Mouse (Mus musculus) splenic B cell, adult 2 months (primary cell): Measurements from ENCODE around the gene Plekha7.
A peak's percentile ranks its signal among the peaks of the same experiment; 100 is the strongest.

ENCODE experiments used
- DNase-seq: peaks from one replicate; pipeline ENCODE4 v3.0.0-alpha.2; 2011; ENCODE audit warnings: low read depth, low spot score
- H3K27me3 ChIP-seq: 2 replicates; pipeline ENCODE4 v1.6.1; 2012; ENCODE audit warnings: mild to moderate bottlenecking, low read length, moderate library complexity, mixed read lengths; ENCODE audit not compliant: control insufficient read depth, poor library complexity, insufficient read depth, severe bottlenecking
- H3K36me3 ChIP-seq: 2 replicates; pipeline ENCODE4 v1.6.1; 2012; ENCODE audit warnings: mild to moderate bottlenecking, low read length, moderate library complexity, mixed read lengths; ENCODE audit not compliant: control insufficient read depth, poor library complexity, insufficient read depth, severe bottlenecking

Plekha7 gene

DNA sequence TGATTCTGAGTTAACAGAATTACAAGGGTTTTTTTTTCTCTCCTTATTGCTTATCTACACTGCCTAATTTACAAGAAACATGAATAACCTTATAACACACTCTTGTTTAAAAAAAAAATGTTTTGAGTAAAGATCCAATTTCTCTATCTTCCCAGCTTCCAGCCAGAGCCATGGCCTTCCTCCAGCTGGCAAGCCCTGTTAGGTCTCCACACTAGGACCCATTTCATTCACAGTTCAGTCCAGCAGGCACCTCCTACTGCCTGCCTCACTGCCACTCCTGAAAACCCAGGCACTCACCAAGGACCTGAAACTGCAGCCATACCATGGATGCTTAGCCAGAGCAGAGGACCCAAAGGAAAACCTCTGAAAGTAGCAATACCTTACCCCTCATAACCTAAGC is 31.9 kb downstream of the Plekha7 start:
- Histone ChIP-seq H3K36me3 (no peaks in the 10 kb centered on the region), H3K27me3 (no peaks in the 10 kb centered on the region)
- DNase-seq = no peak

DNA sequence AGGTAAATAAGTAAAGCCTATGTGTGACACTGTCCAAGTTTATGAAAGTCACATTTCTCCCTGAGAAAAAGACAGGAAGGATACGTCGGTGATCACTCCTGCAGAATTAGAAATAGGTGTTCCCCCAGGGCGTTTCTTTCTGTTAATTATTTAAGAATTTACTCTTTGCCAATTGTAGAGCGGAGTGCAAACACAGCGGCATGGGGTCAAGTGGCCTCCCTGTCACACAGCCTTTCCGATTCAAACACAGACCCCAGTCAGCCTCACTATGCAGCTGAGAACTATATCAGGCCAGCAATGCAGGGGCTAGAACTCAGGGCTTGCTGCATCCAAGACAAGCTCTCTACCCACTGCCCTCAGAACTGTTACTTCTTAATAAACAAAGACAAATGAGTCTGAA is 35.1 kb downstream of the Plekha7 start:
- Histone ChIP-seq H3K27me3 (no peaks in the 10 kb centered on the region), H3K36me3 (no peaks in the 10 kb centered on the region)
- no peak for DNase-seq

DNA sequence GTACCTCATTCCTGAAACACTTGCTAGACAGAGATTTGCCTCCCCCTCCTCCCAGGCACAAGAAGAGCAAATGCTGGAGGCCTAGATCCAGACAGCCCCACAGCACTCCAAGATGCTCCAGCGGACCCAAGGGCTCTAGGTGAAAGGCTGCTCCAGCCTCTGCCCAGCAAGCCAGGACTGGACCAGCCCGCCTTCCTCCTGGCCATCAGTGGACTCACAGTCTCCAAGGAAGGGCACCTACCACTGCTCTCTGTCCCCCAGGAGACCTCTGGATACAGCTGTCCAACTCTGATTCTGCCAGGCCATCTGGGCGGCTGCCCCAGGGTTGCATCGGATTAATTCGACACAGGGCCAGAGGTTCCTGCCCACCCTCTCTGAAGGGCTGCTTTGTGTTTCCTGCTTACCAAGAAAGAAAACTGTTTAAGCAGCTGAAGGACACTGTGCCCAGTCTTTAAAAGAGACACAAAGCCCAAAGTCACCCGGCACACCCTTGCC is 38.6 kb downstream of the Plekha7 start:
- Histone ChIP-seq H3K27me3 (no peaks in the 10 kb centered on the region), H3K36me3 (no peaks in the 10 kb centered on the region)
- no peak for DNase-seq

DNA sequence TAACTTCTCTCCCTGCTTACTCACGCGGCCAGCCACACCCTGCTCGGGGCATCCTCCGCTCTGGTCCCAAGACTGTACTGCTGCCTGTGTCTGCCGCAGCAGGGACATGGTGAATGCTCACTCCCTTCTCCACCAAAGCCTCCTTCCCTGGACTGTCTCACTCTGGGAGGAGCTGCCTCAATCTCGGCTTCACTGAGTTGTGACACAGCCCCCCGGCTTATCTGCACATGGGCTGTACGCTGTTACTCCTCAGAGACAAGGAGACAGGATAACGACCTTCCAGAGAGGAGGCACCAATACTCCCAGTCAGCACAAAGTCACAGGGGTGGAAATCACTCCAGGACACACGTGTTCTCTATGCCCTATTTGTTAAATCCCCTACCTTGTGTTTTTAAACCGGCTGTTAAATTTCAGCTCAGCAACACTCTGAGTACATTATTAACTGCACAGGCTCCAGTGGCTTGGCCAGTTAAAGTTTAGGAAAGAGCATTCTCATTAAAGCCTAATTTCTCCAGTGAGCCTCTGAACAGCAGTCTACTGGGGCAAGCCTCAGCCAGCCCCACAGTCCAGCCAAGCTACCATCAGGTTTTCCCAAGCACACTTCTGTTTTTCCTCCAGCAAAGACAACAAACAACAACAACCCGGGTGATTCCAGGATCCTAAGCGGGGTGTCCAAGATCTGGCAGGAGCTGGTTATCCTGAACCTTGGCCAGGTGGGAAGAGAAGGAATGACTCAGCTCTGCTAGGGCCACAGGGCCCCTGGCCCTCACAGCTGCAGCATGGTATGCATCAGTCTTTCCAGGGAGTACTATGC is 39.9 kb downstream of the Plekha7 start:
- Histone ChIP-seq H3K27me3 (no peaks in the 10 kb centered on the region), H3K36me3 (no peaks in the 10 kb centered on the region)
- no peak for DNase-seq

DNA sequence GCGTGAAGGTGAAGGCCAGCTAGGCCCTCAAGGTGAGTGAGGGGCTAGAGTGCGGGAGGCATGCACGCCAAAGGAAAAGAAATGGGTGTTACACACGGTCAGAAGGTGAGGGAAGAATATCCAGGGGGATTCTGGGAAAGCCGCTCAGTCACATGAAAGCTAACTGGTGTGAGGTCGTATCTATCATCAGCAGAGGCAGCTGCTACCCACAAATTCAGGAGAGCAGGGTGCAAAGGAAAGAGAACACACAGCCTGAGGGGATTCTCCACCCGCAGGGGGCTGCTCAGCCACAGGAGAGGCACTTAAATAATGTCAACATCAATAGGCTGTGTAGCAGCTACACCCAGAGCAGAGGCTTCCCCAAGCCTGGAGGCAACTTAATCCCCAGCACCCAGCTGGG is 44.9 kb downstream of the Plekha7 start:
- Histone ChIP-seq H3K27me3 (no peaks in the 10 kb centered on the region), H3K36me3 (no peaks in the 10 kb centered on the region)
- DNase-seq = no peak

DNA sequence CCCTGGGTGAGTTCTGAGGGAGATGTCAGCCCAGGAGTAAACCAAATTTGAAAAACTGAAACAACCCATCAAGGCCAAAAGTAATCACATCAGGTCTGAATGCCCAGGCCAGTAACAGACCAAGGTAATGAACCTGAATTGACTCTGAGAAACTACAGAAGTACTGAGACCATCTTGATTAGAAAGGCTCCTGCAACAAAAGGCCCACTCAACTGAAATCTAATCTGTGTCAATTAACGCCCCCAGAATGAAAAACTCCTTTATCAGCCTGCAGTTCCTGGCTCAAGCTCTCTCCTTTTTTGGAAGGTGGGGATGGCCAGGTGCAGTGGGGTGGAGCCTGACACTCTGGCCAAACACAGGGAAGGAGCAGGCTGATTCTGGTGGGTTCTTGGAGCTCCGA is 45.7 kb downstream of the Plekha7 start:
- no peak for DNase-seq
- H3K27me3 ChIP-seq = no peaks in the 10 kb centered on the region
- H3K36me3 ChIP-seq = no peaks in the 10 kb centered on the region

DNA sequence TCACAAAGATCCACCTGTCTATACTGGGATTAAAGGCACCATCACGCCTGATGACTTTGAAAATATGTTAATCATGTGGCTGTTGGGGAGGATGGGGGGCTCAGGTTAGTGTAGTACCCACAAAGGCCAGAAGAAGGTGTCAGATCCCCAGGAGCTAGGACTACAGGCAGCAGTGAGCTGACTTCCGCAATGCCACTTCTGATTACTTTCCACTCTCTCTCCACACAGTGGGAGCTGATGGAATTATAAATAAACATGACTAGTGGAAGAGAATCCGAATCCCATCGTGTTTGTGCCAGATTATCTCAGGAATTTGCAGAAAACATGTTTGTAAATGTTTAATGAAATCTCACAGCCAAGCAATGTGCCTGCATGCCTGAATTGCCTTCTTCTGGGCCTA is 46.1 kb downstream of the Plekha7 start:
- peak; percentile 9 for DNase-seq
- Histone ChIP-seq H3K36me3 (no peaks in the 10 kb centered on the region), H3K27me3 (no peaks in the 10 kb centered on the region)

DNA sequence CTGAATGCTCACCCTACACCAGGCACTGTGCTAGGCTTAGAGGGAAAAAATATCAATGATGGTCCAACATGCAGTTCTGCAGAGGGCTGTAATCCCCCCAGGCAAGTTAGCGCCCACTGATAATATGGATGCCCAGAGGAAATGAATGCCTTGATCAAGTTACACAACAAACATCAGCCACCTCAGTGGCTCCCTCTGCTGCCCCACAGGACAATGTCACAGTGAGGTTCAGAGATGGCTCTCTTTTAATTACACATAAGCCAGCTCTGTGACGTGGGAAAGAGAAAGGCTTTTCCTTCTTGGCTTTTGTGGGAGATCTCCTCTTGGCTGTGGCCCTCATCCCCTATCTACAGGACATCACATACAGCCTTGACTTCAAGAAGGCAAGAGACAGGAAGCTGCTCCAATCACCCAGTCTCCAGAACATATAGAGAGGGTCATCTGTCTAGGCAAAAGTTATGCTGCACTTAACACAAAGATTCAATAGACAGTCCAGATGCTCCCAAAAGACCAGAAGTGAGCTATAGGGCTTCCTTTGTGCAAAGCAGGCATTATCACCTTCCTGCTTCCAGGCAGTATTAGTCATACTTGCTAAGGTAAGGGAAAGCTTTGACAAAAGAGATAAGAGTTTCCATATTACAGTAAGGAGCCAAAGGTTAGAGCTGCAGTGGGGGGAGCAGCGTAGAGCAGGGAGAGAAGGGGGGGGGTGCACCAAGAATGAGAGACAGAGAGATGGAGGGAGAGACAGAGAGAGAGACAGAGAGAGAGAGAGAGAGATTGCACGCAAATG is 47.2 kb downstream of the Plekha7 start:
- Histone ChIP-seq H3K36me3 (no peaks in the 10 kb centered on the region), H3K27me3 (no peaks in the 10 kb centered on the region)
- no peak for DNase-seq

DNA sequence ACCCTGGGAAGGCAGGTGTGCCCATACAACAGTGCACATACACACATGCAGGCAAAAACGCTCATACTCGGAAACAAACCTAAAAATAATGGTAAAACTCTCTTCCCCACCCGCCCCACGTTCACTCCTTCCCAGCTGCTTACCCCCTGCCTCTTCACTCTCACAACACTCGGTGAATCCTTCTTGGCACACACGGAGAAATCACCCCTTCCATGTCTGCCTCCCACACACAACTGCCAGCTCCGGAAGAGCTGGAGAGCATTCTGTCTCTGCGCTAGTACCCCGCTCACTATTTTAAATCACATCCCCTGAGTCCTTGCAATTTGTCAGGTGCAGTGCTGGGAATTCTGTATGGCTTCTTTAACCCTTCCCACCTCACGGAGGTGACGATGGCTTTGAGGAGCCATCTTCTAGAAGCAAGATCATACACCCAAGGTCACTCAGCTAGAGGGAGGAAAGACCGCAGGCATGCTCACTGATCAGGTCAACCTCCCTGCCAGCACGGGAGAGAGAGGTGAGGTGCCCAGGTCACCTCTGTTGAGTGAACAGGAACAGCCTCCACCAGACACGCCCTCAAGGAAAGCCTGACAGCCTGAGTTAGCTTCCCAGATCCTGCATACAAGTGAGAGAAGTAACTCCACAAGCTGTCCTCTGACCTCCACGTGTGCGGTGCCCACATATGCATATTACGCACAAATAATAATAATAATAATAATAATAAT is 49.6 kb downstream of the Plekha7 start:
- DNase-seq = no peak
- H3K36me3 ChIP-seq = no peaks in the 10 kb centered on the region
- H3K27me3 ChIP-seq = no peaks in the 10 kb centered on the region

DNA sequence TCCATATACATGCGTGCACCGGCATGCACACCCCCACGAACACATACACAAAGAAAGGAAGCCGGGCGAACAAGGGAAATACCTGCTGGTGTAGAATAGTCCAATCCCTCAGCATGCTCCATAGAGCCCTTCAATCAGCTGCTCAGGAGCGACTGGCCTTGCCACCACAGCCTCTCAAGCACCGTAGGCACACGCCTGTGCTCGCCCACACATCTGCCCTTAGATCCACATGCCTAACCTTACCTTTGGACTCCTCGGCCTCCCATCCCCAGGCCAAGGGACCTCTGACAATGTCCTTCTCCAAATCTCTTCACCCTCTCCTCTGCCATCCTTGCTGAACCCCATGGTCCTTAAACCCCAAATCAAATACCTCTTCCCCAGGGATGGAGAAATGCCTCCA is 50.2 kb downstream of the Plekha7 start:
- no peaks in the 10 kb centered on the region for H3K27me3 ChIP-seq
- no peaks in the 10 kb centered on the region for H3K36me3 ChIP-seq
- no peak for DNase-seq

DNA sequence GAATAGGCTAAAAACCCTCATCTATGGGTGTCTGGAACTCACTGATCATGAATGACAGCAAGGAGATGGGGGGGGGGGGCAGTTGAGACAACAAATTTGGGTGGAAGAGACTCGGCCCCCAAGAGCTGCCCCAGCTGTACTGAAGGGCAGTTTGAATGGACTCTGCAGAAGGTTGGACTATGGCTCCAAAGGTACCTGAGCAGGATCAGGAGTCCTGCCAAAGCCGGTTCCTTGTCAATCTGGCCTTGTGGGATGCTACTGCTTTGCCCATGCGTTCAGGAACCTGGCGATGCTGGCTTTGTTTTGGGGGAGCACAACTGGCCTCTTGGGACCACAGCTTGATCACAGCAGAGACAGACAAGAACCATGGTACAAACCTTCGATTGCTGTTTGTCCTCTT is 52.5 kb downstream of the Plekha7 start:
- Histone ChIP-seq H3K27me3 (no peaks in the 10 kb centered on the region), H3K36me3 (no peaks in the 10 kb centered on the region)

DNA sequence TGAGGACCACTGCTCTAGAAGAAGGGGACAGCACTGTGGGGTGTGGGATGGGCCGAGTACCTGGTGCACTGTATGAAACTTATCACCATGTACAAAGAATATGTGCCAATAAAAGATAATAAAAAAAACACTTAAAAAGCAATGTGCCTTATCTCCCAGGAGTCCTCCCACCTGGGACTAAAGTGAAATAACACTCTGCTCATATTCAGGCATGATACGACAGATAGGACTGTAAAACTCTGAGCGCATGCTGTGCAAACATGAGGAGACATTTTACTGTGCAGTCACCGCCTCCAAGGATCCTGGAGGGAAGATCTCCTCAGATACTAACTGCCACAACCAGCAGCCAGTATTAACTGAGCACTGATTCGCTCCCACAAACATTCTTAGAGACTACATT is 53.5 kb downstream of the Plekha7 start:
- H3K36me3 ChIP-seq = no peaks in the 10 kb centered on the region
- H3K27me3 ChIP-seq = no peaks in the 10 kb centered on the region
- DNase-seq = no peak

More for the DNA sequence above, 52.5 kb downstream of the Plekha7 start:
- DNase-seq = no peak

DNA sequence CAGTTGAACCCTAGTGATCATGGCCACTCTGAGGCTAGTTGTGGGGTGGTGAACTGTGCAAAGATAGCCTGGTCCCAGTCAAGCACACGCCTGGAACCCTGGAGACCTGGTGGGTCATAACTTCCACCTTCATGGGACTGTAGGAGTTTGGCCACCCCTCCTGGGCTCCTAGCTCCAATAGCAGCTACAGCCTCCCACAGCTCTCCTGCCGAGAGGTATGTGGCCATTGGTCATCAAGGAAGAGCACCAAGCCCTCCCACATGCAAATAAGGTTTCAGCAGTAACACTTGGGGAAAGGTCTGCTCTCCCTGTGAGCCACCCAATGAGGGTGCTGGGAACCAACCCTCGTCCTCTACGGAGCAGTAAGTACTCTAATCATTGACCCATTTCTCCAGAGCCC is 55.7 kb downstream of the Plekha7 start:
- DNase-seq = no peak
- Histone ChIP-seq H3K36me3 (no peaks in the 10 kb centered on the region), H3K27me3 (no peaks in the 10 kb centered on the region)

DNA sequence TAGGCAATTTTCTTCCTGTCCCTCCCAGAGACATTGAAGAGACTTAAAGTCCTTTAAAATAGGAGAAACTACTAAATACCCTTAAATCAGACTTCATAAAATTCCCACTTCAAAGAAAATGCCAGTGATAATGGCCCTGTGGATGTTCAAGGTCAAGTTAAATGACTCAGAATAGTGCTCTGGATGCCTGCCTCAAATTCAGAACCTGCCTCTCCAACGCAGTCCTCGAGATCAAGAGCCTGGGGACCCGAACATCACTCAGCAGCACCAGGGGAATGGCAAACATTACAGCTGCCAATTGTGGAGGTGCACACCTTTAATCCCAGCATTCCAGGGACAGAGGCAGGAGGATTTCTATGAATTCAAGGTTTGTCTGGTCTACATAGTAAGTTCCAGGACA is 56.7 kb downstream of the Plekha7 start:
- no peak for DNase-seq
- Histone ChIP-seq H3K27me3 (no peaks in the 10 kb centered on the region), H3K36me3 (no peaks in the 10 kb centered on the region)

DNA sequence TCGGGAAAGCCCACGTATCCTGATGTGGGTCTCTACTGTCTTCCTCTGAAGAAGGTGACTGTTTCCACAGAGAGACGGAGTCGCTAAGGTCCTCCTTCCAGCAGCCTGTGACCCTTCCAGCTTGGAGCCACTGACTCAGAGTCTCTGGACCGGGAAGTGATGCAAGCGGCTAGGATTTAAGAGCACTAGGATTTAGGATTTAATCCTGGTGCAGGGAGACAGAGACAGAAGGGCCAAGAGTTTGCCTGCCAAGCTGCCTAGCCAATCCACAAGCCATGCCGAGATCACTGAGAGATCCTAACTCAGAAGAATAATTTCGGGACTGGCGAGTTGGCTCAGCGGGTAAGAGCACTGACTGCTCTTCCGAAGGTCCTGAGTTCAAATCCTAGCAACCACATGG is 59.6 kb downstream of the Plekha7 start:
- Histone ChIP-seq H3K27me3 (no peaks in the 10 kb centered on the region), H3K36me3 (no peaks in the 10 kb centered on the region)
- no peak for DNase-seq
